Mouse (Mus musculus): ENCODE measurements around the gene Ephb2.

DNA sequence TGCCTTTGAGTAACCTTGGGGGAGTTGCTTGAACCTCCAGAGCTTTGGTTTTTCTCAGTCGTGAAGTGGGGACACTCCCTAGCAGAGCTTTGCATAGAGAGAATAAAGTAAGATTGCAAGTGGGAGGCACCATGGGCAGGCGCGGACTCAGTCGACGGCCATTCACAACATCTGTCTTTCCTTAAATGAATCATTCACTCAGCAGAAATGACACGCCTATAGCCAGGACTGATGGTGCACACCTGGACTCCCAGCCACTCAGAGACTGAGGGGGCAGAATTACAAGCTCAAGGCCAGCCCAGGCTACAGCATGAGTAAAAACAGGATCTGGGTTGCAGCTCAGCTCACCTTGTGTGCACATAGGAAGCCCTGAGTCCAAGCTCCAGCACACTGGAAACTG is 121.3 kb downstream of the Ephb2 start:
- TF ChIP-seq CTCF (IDR thresholded peaks at IDR 0.05; ENCODE audit: low read depth, low read length): no peak
- no peak for TF ChIP-seq GATA1 (IDR thresholded peaks at IDR 0.05; ENCODE audit: borderline replicate concordance, low read length)
- TF ChIP-seq GATA2 (IDR thresholded peaks at IDR 0.05; ENCODE audit: borderline replicate concordance, low read depth, low read length): no peak
